Mouse (Mus musculus) embryo, embryonic 9.5 days (tissue): ENCODE measurements around the gene Cd5.

Source experiments
- DNase-seq: peaks from one replicate; pipeline ENCODE4 v3.0.0-alpha.2; 2017; ENCODE audit errors: extremely low spot score

Gene Cd5

GRCm38 (mm10) chr19:10729889-10730288 lies 8.9 kb downstream of the Cd5 start:
- DNase-seq: no peak

DNA sequence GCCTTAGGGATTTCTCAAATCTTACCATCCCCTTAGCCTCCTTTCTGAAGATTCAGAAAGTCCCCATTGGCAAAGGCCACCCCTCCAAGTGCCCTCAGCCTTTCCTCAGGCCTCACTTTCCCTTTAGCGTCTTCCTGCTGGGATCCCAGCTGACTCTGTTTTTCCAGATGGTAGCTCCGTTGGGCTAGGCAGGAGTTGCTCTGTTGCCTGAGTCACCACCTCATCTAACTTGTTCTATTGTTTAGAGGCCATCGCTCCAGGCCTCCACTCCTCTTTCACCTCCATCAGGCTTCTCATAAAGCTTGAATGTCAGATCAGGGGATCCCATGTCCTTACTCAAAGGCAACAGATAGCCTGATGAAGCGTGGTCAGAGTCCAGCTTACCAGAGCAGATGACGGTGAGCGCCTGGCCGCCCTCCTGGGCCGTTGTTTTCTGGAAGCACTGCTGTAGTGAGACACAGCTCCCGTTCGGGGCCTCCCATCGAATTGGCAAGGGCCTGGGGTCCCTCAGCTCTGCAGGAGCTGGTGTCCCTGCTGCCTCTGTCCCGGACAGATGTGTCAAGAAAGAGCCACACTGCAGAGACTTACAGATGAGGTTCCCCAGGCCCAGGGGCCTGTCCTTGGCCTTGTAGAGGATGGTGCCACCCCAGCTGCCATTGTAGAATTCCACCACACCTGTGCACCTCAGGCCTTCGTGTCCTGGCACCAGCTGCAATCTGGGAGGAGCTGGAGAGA lies 14.0 kb downstream of the Cd5 start:
- DNase-seq: no peak

- DNase-seq: no peak
Observed at GRCm38 (mm10) chr19:10723649-10724048, 15.2 kb downstream of the Cd5 start.

DNA sequence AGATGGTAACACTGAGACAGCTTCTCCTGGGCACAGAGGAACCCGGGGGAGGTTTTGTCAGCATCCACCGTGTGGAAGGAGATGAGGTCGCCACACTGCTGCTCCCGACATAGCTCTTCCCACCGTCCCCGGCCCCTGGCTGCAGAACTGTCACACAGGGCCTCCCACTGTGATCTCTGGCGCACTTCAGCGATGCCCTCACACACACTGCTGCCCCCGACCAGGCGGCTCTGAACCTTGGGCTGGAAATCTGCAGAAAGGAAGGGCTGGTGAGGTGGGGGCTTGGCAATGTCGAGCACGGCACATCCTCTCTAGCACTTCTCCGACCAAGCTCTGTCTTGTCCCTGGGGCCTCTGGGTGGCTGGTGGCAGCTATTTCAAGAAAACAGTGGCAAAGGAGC lies 15.7 kb downstream of the Cd5 start:
- no peak for DNase-seq

DNA sequence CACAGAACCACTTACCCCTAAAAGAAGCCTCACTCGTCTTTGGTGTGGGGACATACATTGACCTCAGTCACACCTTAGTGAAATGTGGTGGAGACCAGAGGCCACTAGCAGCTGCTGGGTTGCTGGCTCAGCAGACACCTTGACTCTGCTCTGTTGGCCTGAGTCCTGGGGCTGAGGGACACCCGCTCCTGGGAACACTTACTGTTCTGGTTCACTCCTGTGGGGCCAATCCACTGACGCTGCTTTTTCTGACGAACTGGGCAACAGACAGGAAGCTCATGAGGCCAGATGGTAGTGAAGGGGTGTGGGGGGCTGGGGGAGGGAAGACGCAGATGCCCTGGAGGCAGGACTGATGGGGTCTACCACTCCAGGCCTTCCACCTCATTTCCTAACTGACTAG lies 17.7 kb downstream of the Cd5 start:
- no peak for DNase-seq

DNA sequence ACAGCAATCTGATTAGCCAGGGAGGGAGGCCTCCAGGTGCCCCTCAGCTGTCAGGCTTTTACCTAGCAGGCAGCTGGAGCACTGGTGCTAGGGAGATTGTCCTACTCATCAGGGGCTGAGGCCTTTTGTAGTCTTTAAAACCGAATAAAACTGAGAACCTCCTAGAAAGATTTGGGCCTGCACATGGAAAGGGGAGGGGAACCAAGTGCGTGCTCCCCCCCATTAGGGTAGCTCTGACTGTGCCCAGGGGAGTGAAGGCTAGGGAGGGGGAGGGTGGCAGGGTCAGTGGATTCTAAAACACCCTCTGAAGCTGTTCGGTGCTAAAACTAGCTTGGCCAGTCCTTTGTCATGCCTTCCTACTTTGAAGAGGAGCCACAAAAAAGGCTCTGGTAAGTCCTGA lies 18.3 kb downstream of the Cd5 start:
- DNase-seq: peak; percentile 16

- DNase-seq: no peak
Observed at GRCm38 (mm10) chr19:10719751-10720150, 19.1 kb downstream of the Cd5 start.

GRCm38 (mm10) chr19:10718251-10718775 lies 20.5 kb downstream of the Cd5 start:
- no peak for DNase-seq

- DNase-seq: no peak
Observed at GRCm38 (mm10) chr19:10715476-10715875, 23.3 kb downstream of the Cd5 start.

DNA sequence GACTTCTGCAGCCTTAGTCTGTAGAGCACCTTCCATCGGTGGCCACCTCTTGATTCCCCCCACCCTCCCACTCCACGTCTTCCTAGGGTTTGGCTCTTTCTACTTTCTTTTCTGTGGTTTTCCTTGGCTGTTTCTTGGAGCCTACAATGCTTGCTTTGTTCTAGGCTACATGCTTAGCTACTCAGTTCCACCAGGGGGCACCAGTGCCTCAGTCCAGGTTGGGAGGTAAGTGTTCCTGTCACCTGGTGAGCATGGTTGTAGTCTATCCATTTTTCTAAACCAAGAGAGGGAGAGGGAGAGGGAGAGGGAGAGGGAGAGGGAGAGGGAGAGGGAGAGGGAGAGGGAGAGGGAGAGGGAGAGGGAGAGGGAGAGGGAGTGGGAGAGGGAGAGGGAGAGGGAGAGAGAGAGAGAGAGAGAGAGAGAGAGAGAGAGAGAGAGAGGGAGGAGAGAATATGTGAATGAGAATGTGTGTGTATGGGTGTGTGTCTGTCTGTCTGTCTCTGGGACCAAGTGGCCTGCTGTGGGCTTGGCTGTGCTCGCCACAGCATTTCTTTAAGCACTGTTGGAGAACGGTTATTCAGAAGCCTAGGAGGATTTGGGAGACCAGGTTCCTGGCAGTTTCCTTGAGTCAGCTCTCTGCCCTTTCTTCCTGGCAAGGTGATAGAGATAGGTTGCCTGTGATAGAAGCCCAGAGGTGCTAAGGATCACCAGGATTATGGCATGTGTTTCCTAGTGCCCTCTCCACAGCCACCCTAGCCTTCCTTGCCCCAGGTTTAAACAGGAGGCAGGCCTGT lies 23.9 kb downstream of the Cd5 start:
- DNase-seq: peak; percentile 71

- DNase-seq: no peak
Observed at GRCm38 (mm10) chr19:10714168-10714567, 24.6 kb downstream of the Cd5 start.

- no peak for DNase-seq
Observed at GRCm38 (mm10) chr19:10713551-10713950, 25.3 kb downstream of the Cd5 start.

DNA sequence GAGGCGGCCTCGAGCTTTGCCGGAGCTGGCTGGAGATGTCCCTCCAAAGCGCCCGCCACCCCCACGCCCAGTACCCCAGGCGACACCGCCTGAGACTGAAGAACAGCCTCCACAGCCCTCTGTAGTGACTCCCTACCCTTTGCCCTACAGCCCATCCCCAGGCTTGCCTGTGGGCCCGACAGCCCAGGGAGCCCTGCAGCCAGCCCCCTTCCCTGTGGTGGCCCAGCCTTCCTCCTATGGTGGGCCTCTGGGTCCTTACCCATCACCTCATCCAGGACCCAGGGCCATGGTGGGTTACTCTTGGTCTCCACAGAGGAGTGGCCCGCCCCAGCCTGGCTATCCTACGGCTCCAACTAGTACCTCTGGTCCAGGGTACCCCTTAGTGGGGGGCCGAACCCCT lies 26.2 kb downstream of the Cd5 start:
- no peak for DNase-seq

- DNase-seq: no peak
Observed at GRCm38 (mm10) chr19:10712194-10712593, 26.6 kb downstream of the Cd5 start.

DNA sequence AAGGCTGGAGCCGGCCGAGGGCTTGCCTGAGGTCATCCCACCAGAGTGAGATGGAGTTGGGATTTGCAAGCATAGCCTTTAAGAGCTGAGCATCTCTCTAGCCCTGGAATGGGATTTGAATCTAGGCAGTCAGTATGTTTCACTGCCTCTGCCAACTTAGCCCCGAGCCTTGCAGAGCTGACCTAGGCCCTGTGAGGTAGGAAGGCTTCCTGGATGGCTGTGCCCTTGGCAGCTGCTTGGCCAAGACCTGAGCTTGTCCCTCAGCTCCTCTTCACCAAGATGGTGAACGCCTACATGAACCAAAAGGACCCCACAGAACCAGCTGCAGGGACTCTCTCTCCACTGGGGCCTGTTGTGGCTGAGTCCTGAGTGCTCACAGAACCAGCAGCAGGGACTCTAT lies 28.1 kb downstream of the Cd5 start:
- no peak for DNase-seq

GRCm38 (mm10) chr19:10710088-10710511 lies 28.7 kb downstream of the Cd5 start:
- peak; percentile 45 for DNase-seq

GRCm38 (mm10) chr19:10709360-10710087 lies 29.3 kb downstream of the Cd5 start:
- peak; percentile 92 for DNase-seq

- no peak for DNase-seq
Observed at GRCm38 (mm10) chr19:10708900-10709299, 29.9 kb downstream of the Cd5 start.

GRCm38 (mm10) chr19:10707881-10708280 lies 30.9 kb downstream of the Cd5 start:
- no peak for DNase-seq

DNA sequence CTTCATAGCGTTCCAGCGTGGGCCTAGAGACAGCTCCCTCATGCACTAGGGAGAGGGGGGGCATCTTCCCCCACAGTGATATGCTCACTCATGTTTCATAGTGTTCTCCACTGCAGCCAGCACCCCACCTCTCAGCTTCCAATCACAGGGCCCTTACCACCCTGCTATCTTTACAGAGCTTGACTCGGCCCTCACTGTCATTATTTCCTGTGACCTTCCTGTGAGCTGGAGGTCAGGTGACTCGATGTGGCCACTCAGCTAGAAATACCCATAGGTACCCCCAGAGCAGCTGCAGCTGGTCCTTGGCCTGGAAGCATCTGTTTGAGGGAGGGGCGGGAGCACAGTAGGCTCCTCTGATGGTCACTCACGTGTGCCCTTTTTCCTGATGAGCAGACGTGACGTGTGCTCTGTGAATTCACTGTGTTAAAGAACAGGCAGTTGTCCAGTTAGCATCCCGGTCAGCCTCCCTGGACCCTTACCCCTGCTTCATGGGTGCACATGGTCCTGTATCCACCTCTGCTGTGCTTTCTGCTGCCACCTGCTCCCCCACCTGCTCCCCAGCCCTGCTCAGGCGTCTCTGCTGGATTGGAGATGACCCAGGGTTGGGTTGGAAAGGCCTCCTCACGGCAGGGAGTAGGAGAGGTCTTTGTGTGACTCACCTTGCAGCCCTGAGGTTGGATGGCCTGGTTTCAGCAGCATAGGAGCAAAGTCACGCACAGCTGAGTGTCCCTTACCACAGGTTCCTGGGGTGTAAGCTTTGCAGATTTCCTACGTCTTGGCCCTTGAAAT lies 31.5 kb downstream of the Cd5 start:
- no peak for DNase-seq

DNA sequence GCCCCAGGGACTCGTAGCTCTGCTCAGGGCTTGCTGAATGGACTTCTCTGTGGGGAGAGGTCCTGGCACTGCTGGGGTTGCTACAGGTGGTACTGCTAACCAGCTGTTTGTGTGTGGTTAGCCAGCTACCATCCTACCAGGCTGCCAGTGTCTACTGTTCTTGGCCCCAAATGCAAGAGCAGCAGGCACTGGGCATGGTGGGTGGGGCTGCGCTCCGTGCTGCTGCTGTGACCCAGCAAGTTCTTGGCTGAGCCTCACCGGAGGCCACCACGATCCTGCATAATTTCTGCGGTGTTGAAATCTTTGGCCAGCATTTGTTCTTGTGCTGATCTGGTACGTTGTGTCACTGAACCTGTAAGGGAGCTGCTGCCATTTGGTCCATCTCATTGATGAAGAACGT lies 35.3 kb downstream of the Cd5 start:
- no peak for DNase-seq

DNA sequence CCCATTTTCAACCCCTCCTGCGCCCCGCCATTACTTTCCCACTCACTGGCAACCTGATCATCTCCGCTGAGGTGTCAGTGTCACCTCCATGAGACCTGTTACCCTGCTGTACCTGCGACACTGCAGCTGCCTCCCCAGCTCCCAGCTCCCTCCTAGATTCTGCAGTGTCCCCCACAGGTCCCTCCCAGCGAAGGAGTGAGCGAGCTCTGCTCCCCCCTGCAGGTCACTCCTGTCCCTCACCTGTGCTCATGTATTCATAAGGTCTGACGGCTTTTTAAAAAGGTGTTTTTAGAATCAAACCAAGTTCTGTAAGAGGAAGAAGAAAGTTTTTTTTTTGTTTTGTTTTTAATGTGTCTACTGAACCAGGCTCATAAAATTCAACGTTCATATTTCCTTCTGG lies 36.7 kb downstream of the Cd5 start:
- DNase-seq: no peak
